Mouse (Mus musculus): Measurements from ENCODE around the gene Olfr23.

DNA sequence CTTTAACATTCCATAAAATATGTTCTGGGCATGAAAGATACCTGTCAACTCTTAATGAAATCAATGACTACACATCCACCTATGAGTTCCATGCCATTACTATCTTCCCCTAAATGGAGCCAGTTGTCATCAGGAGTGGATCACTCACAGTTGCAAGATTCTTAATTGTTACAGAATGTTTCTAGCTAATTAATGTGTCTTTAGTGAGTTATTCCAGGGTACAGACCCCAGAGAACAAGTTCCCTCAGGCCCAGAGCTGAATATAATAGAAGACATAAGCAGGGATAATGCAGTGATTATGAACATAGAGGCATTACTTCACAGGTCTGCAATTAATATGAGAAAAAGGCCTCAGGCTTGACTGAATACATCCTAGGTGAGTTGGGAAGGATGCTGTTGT lies at the start of gene Olfr23:
- TF ChIP-seq POLR2A (IDR thresholded peaks at IDR 0.05; ENCODE audit: control insufficient read depth, extremely low read depth, insufficient read depth, low read length, poor library complexity): no peak
- no peak for TF ChIP-seq CTCF (IDR thresholded peaks at IDR 0.05; ENCODE audit: borderline replicate concordance, control insufficient read depth, extremely low read depth, insufficient read depth, low read length, poor library complexity)

Measured in thymus, adult 2 months (tissue).